Mouse (Mus musculus): ENCODE data around the gene Gpx4. TPM values are rescaled to one million over a fixed set of nuclear protein-coding genes. Genes with fewer than 3 reads are reported as not detected.
A peak's percentile ranks its signal among the peaks of the same experiment; 100 is the strongest.

Gpx4 gene
- total RNA-seq (2021) (1,000 to 10,000 TPM; 1,287 to 1,377 TPM), polyA plus RNA-seq (2012; rRNA removed) (1,827 and 2,443 TPM in 2 replicates)
- long read RNA-seq, transcript Gpx4-207 (6 exons, 735 nt), result minor isoform, 5 of 770 reads
- long read RNA-seq, transcript Gpx4-202 (7 exons, 959 nt), result major isoform, 736 of 770 reads
- long read RNA-seq, partial matches to known transcripts, result 18 of 770 reads
- long read RNA-seq, other reads (novel, unspliced or antisense), result 11 of 770 reads

DNA sequence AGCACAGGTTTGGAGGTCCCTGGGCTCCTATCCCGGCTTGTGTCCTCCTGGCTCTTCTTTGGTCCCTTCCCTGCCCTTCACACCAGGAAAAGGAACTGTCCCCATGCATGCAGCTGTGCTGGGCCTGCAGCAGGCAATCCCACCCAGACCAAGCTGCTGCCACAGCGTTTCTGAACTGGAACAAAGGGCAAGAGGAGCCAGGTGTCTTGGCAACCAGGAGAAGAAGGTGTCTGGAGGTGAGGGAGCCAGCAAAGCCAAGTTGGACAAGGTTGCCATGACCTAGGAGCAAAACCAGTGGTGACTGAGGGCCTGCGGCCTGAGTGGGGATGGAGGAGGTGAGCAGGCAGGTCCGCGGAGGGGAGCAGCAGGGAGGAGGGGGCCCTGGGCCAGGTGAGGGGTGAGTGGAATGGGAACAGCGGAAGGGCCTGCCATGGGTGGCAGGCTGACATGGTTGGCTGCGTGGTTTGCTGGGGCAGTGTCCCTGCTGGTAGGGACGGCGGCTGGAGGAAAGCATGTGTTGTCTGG, at the start of gene Gpx4:
Gene Gpx4, plus strand, starts transcription at position 126 of the 525 bp plus-strand sequence.
- no peak for DNase-seq

DNA sequence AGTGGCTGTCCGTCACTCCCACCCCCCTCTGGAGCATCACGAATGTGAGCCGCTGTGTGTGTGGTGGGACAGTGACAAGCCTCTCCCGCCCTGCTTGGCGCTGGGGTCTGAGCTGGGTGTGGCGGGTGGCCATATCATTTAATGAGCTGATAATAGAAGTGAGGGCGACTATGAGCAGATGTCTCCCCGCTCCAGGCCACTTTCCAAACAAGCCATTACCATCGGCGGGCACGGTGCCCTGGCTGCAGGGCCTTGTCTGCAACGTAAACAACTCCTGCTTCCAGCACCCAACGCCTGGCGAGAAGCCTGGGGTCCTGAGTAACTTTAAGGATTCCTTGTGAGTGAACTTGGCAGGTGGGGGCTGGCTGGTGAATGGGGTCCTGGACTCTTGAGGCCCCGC, 49.1 kb upstream of the Gpx4 start:
- DNase-seq, result no peak

DNA sequence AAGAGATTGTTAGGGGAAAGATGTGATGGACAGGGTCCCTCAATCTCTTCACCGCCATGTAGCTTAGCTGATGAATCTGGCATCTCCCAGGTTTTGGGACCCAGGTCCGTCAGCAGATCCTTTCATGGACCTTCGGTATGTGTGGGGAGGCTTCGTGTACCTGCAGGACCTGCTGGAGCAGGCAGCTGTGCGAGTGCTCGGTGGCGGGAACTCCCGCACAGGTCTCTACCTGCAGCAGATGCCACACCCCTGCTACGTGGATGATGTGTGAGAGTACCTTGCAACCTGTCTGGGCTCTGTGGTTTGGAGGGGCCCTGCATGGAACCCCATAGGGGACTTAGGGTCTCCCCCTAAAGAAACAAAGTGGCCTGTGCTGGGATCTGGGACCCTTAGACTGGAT, 45.0 kb upstream of the Gpx4 start:
- no peak for DNase-seq

DNA sequence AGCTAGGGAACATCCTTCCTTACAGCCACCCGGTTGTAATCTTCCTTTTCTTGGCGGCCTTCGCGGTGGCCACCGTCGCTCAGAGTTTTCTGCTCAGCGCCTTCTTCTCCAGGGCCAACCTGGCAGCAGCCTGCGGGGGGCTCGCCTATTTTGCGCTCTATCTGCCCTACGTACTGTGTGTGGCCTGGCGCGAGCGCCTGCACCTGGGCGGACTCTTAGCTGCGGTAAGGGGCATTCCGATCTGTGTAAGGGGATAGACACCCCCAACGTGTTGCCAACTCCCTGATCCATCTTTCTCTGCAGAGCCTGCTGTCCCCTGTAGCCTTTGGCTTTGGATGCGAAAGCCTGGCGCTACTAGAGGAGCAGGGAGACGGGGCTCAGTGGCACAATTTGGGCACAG, 44.1 kb upstream of the Gpx4 start:
- no peak for DNase-seq

GRCm38 (mm10) chr10:80003374-80004232, 43.4 kb upstream of the Gpx4 start:
- DNase-seq, result peak; percentile 40

- DNase-seq, result peak; percentile 87
Observed at GRCm38 (mm10) chr10:80004233-80004705, 42.7 kb upstream of the Gpx4 start.

DNA sequence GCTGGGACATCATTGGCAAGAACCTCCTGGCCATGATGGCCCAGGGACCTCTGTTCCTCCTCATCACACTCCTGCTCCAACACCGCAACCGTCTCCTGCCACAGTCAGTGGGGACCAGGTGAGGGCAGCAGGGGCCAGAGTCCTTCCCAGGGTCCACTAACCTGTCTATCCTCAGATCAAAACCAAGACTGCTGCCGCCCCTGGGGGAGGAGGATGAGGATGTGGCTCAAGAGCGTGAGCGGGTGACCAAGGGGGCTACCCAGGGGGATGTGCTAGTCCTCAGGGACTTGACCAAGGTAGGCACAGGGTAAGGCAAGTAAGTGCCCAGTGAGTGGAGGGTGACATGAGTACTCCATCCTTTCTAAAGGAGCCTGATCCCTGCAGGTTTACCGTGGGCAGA, 35.2 kb upstream of the Gpx4 start:
- DNase-seq, result no peak

GRCm38 (mm10) chr10:80013609-80014008, 33.4 kb upstream of the Gpx4 start:
- DNase-seq, result no peak

DNA sequence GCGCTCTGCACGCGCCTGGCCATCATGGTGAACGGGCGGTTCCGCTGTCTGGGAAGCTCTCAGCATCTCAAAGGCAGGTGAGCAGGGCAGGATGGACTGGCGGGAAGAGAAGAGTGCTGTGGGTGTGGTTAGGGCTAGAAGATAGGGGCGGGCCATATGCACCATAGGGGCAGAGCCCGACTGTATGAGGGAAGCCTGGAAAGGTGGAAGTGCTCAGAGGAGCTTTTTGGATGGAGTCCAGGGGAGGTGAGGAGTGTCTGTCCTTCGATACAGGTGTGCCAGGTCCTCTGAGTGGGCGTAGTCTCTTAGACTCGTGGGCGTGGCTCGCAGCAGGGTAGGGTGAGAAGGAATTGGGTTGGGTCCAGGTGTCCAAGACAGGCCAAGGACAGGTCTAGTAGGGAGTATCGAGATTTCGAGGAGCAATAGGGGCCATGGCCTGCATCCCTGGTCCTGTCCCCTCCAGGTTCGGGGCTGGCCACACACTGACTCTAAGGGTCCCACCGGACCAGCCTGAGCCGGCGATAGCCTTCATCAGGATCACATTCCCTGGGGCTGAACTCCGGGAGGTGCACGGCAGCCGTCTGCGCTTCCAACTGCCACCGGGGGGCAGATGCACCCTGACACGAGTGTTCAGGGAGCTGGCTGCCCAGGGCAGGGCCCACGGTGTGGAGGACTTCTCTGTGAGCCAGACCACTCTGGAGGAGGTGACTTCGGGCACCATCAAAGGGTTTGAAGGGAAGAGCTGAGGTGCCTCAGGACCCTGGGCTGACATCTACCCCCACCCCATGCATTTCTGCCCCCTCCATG, 32.3 kb upstream of the Gpx4 start:
- DNase-seq, result no peak

GRCm38 (mm10) chr10:80015583-80015982, 31.4 kb upstream of the Gpx4 start:
- no peak for DNase-seq

DNA sequence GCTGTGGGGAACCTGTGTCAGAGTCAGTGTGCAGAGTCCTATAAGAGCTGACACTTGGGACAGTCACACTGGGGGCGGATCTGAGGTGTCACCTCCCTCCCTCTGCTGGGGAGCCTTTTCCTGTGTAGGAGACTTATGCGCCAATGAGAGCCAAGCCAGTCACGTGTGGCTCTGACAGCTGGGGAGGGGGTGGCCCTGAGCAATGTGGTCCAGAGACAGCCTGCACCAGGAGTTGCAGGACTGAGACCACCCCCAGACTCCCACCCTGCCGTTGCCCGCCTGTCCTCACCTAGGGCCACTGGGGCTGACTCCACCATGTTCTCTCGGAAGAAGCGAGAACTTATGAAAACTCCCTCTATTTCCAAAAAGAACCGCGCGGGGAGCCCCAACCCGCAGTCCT, 30.5 kb upstream of the Gpx4 start, which contains the start of gene Arhgap45:
Gene Arhgap45, plus strand, starts transcription at position 143 of the 400 bp plus-strand sequence.
- peak; percentile 36 for DNase-seq

- no peak for DNase-seq
Observed at GRCm38 (mm10) chr10:80016931-80017330, 30.0 kb upstream of the Gpx4 start.

DNA sequence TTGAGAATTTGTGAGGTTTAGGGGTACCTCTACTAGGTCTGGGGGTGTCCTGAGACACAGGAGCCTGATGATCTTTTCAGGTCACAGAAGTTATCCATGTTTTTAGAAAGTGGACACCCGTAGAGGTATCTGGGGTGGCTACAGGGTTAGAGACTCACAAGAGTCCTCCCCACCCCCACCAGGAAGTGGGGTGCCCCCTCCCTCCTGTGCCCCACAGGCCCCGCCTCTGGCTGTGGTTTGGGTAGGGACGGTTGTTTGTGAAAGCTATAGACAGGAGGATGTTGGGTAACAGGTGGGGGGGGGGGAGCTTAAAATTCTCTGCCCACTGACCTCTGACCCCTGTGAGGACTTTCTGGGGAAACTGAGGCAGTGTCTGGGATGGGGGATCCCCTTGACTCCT, 29.6 kb upstream of the Gpx4 start:
- peak; percentile 44 for DNase-seq

GRCm38 (mm10) chr10:80017771-80018170, 29.2 kb upstream of the Gpx4 start:
- no peak for DNase-seq

DNA sequence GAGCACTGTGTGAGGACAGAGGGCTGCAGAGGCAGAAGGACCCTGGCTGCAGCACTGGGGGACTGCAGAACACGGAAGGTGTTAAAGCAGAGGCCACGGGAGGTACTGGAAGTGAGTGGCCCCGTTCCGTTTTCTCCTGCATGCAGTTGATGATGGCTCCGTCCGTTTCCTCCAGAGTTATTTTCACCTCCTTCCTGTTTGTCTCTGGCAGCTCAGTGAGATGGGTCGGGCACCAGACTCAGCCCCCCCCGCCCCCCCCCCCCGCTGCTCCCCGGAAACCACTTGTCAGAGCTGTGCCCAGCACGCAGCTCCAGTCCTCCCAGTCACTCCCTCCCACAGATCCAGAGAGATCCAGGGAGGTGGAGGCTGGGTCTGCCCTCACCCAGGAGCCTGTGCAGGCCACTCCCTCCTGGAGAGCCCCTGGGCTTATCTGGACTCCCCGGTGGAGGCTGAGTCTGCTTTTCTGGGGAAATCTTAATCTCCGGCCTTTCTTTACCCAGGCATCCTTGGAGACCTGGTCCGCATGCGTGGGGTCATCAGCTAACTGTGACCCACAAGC, 28.1 kb upstream of the Gpx4 start:
- no peak for DNase-seq

- no peak for DNase-seq
Observed at GRCm38 (mm10) chr10:80019471-80020131, 27.4 kb upstream of the Gpx4 start.

GRCm38 (mm10) chr10:80020191-80020590, 26.8 kb upstream of the Gpx4 start:
- DNase-seq, result no peak

GRCm38 (mm10) chr10:80020603-80021319, 26.2 kb upstream of the Gpx4 start:
- no peak for DNase-seq

DNA sequence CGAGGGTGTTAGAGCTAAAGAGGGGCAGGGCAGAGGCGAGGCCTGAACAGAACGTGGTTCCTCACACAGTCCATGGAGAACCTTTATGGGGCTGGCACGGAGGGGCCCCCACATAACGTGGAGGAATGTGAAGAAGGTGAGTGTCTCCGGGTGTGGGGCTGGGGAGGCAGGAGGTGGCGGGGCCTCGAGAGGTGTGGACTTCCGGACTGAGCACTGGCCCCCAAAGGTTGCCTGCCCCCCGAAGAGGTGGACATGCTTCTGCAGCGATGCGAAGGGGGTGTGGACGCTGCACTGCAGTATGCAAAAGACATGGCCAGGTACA, 25.7 kb upstream of the Gpx4 start:
- no peak for DNase-seq

- DNase-seq, result no peak
Observed at GRCm38 (mm10) chr10:80022164-80022563, 24.8 kb upstream of the Gpx4 start.

- DNase-seq, result no peak
Observed at GRCm38 (mm10) chr10:80022806-80023205, 24.2 kb upstream of the Gpx4 start.
